Mouse (Mus musculus): Measurements from ENCODE around the gene Kdelr1. TPM values are rescaled to one million over a fixed set of nuclear protein-coding genes. Genes with fewer than 3 reads are reported as not detected.

Kdelr1 gene
- polyA plus RNA-seq, 1 experiment = 357 TPM

Other genes starting within 250 kb of the Kdelr1 start
- 5.0 and 5.3 TPM in 2 replicates for gene Rasip1, start 245.3 kb upstream of the Kdelr1 start, polyA plus RNA-seq (2012; rRNA removed)
- 0.77 and 1.3 TPM in 2 replicates for gene Mamstr, start 232.8 kb upstream of the Kdelr1 start, polyA plus RNA-seq (2012; rRNA removed)
- 11.6 and 64.5 TPM in 2 replicates for gene Fut2, start 206.4 kb upstream of the Kdelr1 start, polyA plus RNA-seq (2012; rRNA removed)
- 0.92 and 4.4 TPM in 2 replicates for gene Ntn5, start 188.8 kb upstream of the Kdelr1 start, polyA plus RNA-seq (2012; rRNA removed)
- gene Sec1, start 178.4 kb upstream of the Kdelr1 start, polyA plus RNA-seq (2012; rRNA removed) = 0.10 and 0.63 TPM in 2 replicates
- 2.7 and 3.6 TPM in 2 replicates for gene Car11, start 172.9 kb upstream of the Kdelr1 start, polyA plus RNA-seq (2012; rRNA removed)
- gene Dbp, start 167.7 kb upstream of the Kdelr1 start, polyA plus RNA-seq (2012; rRNA removed) = 6.4 and 7.9 TPM in 2 replicates
- gene Rpl18, start 157.3 kb upstream of the Kdelr1 start, polyA plus RNA-seq (2012; rRNA removed) = 1,707 and 1,915 TPM in 2 replicates
- gene Sphk2, start 154.8 kb upstream of the Kdelr1 start, polyA plus RNA-seq (2012; rRNA removed) = 51.9 and 70.7 TPM in 2 replicates
- 106 and 117 TPM in 2 replicates for gene Fam83e, start 151.6 kb upstream of the Kdelr1 start, polyA plus RNA-seq (2012; rRNA removed)
- gene Spaca4, start 147.0 kb upstream of the Kdelr1 start, polyA plus RNA-seq (2012; rRNA removed) = not detected in 2 replicates
- gene Lmtk3, start 89.0 kb upstream of the Kdelr1 start, polyA plus RNA-seq (2012; rRNA removed) = 0.73 and 2.1 TPM in 2 replicates
- 210 and 303 TPM in 2 replicates for gene Sult2b1, start 88.1 kb upstream of the Kdelr1 start, polyA plus RNA-seq (2012; rRNA removed)
- 39.6 and 49.1 TPM in 2 replicates for gene Cyth2, start 58.2 kb upstream of the Kdelr1 start, polyA plus RNA-seq (2012; rRNA removed)
- gene Kcnj14, start 48.0 kb upstream of the Kdelr1 start, polyA plus RNA-seq (2012; rRNA removed) = 0.33 and 0.48 TPM in 2 replicates
- 15.9 and 17.8 TPM in 2 replicates for gene Grwd1, start 41.8 kb upstream of the Kdelr1 start, polyA plus RNA-seq (2012; rRNA removed)
- 1.1 and 2.6 TPM in 2 replicates for gene Grin2d, start 5.6 kb downstream of the Kdelr1 start, polyA plus RNA-seq (2012; rRNA removed)
- 0.26 and 0.41 TPM in 2 replicates for gene Syngr4, start 23.9 kb downstream of the Kdelr1 start, polyA plus RNA-seq (2012; rRNA removed)
- 28.7 and 33.5 TPM in 2 replicates for gene Tmem143, start 24.2 kb downstream of the Kdelr1 start, polyA plus RNA-seq (2012; rRNA removed)
- gene Emp3, start 48.6 kb downstream of the Kdelr1 start, polyA plus RNA-seq (2012; rRNA removed) = 66.0 and 74.3 TPM in 2 replicates
- 1.7 and 2.8 TPM in 2 replicates for gene Ccdc114, start 51.3 kb downstream of the Kdelr1 start, polyA plus RNA-seq (2012; rRNA removed)
- gene Abcc6, start 157.5 kb downstream of the Kdelr1 start, polyA plus RNA-seq (2012; rRNA removed) = 3.0 and 6.4 TPM in 2 replicates
- 53.0 and 77.1 TPM in 2 replicates for gene Nomo1, start 160.9 kb downstream of the Kdelr1 start, polyA plus RNA-seq (2012; rRNA removed)
- 1.1 and 1.2 TPM in 2 replicates for gene Kcnj11, start 228.0 kb downstream of the Kdelr1 start, polyA plus RNA-seq (2012; rRNA removed)